Mouse (Mus musculus): ENCODE measurements around the gene Srgap3. TPM values are rescaled to one million over a fixed set of nuclear protein-coding genes. Genes with fewer than 3 reads are reported as not detected.

Gene Srgap3
- 4.9 and 5.1 TPM in 2 replicates for polyA plus RNA-seq (2015; fragmentation: Nextera tagmentation; extraction: Ambion mirVana)

GRCm38 (mm10) chr6:112946895-112947436 lies at the start of gene Srgap3:
Gene Srgap3 (minus strand): TSS chr6:112947266.
- no peaks in the 10 kb centered on the region for H3K27me3 ChIP-seq
- no peaks in the 10 kb centered on the region for H3K36me3 ChIP-seq
- peak; percentile 95 for ATAC-seq (replicated peaks; ENCODE audit: low FRiP score)
- H3K9me3 ChIP-seq (replicated peaks): no peaks in the 10 kb centered on the region
- H3K4me3 ChIP-seq (replicated peaks): peak within 1 kb of the TSS; percentile 56
- peak within 1 kb of the TSS; percentile 53 for H3K9ac ChIP-seq
- peaks cover 38% of the 10 kb centered on the region for H3K4me1 ChIP-seq
- WGBS: under 1% methylated on average over 31 of the region's 31 CpGs
- peak within 1 kb of the TSS; percentile 59 for H3K27ac ChIP-seq
- H3K4me2 ChIP-seq: peak within 1 kb of the TSS; percentile 84

GRCm38 (mm10) chr6:112995708-112996107 lies 48.6 kb upstream of the Srgap3 start:
- Histone ChIP-seq H3K9ac (no peak overlapping the region), H3K4me3 (replicated peaks) (no peak overlapping the region), H3K4me1 (peaks cover 1% of the 10 kb centered on the region; the same call in 1 of the 2 replicates), H3K27me3 (no peaks in the 10 kb centered on the region), H3K9me3 (replicated peaks) (no peaks in the 10 kb centered on the region), H3K4me2 (no peak overlapping the region), H3K27ac (no peak overlapping the region), H3K36me3 (no peaks in the 10 kb centered on the region)
- WGBS: 70% methylated on average over 1 of the region's 1 CpGs
- no peak for ATAC-seq (replicated peaks; ENCODE audit: low FRiP score)

GRCm38 (mm10) chr6:112990119-112990518 lies 43.1 kb upstream of the Srgap3 start:
- no peaks in the 10 kb centered on the region for H3K9me3 ChIP-seq (replicated peaks)
- H3K4me2 ChIP-seq: no peak overlapping the region
- H3K27ac ChIP-seq: no peak overlapping the region
- no peaks in the 10 kb centered on the region for H3K27me3 ChIP-seq
- H3K36me3 ChIP-seq: no peaks in the 10 kb centered on the region
- H3K9ac ChIP-seq: no peak overlapping the region
- WGBS: 61% methylated on average over 1 of the region's 1 CpGs
- ATAC-seq (replicated peaks; ENCODE audit: low FRiP score): no peak
- no peaks in the 10 kb centered on the region for H3K4me1 ChIP-seq
- no peak overlapping the region for H3K4me3 ChIP-seq (replicated peaks)

- H3K4me3 ChIP-seq (replicated peaks): no peak overlapping the region
- no peaks in the 10 kb centered on the region for H3K36me3 ChIP-seq
- H3K27me3 ChIP-seq: no peaks in the 10 kb centered on the region
- 0 out of 2 replicates have a peak, but pooled peaks cover 4% of the 10 kb centered on the region for H3K4me1 ChIP-seq
- ATAC-seq (replicated peaks; ENCODE audit: low FRiP score): no peak
- H3K9ac ChIP-seq: no peak overlapping the region
- no peaks in the 10 kb centered on the region for H3K9me3 ChIP-seq (replicated peaks)
- WGBS: 71% methylated on average over 9 of the region's 9 CpGs
- H3K27ac ChIP-seq: no peak overlapping the region
- no peak overlapping the region for H3K4me2 ChIP-seq
These were observed 38.6 kb upstream of the Srgap3 start for GRCm38 (mm10) chr6:112985362-112986314.

- H3K4me1 ChIP-seq: 0 out of 2 replicates have a peak, but pooled peaks cover 4% of the 10 kb centered on the region
- H3K27me3 ChIP-seq: no peaks in the 10 kb centered on the region
- no peaks in the 10 kb centered on the region for H3K9me3 ChIP-seq (replicated peaks)
- no peak overlapping the region for H3K4me2 ChIP-seq
- H3K9ac ChIP-seq: no peak overlapping the region
- H3K4me3 ChIP-seq (replicated peaks): no peak overlapping the region
- H3K27ac ChIP-seq: no peak overlapping the region
- no peak for ATAC-seq (replicated peaks; ENCODE audit: low FRiP score)
- no peaks in the 10 kb centered on the region for H3K36me3 ChIP-seq
- WGBS: 32% methylated on average over 7 of the region's 7 CpGs
These were observed 35.2 kb upstream of the Srgap3 start for GRCm38 (mm10) chr6:112982241-112982640.

GRCm38 (mm10) chr6:112978947-112979346 lies 31.9 kb upstream of the Srgap3 start:
- H3K4me3 ChIP-seq (replicated peaks): no peak overlapping the region
- H3K27ac ChIP-seq: no peak overlapping the region
- WGBS: 88% methylated on average over 3 of the region's 3 CpGs
- peaks cover 12% of the 10 kb centered on the region for H3K4me1 ChIP-seq
- H3K9ac ChIP-seq: no peak overlapping the region
- H3K4me2 ChIP-seq: no peak overlapping the region
- H3K27me3 ChIP-seq: no peaks in the 10 kb centered on the region
- H3K36me3 ChIP-seq: no peaks in the 10 kb centered on the region
- no peak for ATAC-seq (replicated peaks; ENCODE audit: low FRiP score)
- no peaks in the 10 kb centered on the region for H3K9me3 ChIP-seq (replicated peaks)

- Histone ChIP-seq H3K27me3 (no peaks in the 10 kb centered on the region), H3K4me2 (no peak overlapping the region), H3K9ac (no peak overlapping the region), H3K27ac (no peak overlapping the region), H3K4me3 (replicated peaks) (no peak overlapping the region), H3K36me3 (no peaks in the 10 kb centered on the region), H3K9me3 (replicated peaks) (no peaks in the 10 kb centered on the region), H3K4me1 (peaks cover 26% of the 10 kb centered on the region)
- ATAC-seq (replicated peaks; ENCODE audit: low FRiP score): no peak
- 85% methylated on average over 4 of the region's 4 CpGs for WGBS
These were observed 30.2 kb upstream of the Srgap3 start for GRCm38 (mm10) chr6:112977246-112977645.

GRCm38 (mm10) chr6:112976541-112976940 lies 29.5 kb upstream of the Srgap3 start:
- Histone ChIP-seq H3K36me3 (no peaks in the 10 kb centered on the region), H3K27me3 (no peaks in the 10 kb centered on the region), H3K27ac (no peak overlapping the region), H3K4me1 (peaks cover 27% of the 10 kb centered on the region), H3K4me2 (no peak overlapping the region), H3K9ac (no peak overlapping the region), H3K9me3 (replicated peaks) (no peaks in the 10 kb centered on the region), H3K4me3 (replicated peaks) (no peak overlapping the region)
- no peak for ATAC-seq (replicated peaks; ENCODE audit: low FRiP score)

GRCm38 (mm10) chr6:112976136-112976535 lies 29.1 kb upstream of the Srgap3 start:
- 83% methylated on average over 16 of the region's 16 CpGs for WGBS
- no peaks in the 10 kb centered on the region for H3K27me3 ChIP-seq
- no peak overlapping the region for H3K27ac ChIP-seq
- H3K4me1 ChIP-seq: peaks cover 27% of the 10 kb centered on the region
- H3K4me2 ChIP-seq: no peak overlapping the region
- H3K9ac ChIP-seq: no peak overlapping the region
- ATAC-seq (replicated peaks; ENCODE audit: low FRiP score): no peak
- H3K36me3 ChIP-seq: no peaks in the 10 kb centered on the region
- H3K4me3 ChIP-seq (replicated peaks): no peak overlapping the region
- H3K9me3 ChIP-seq (replicated peaks): no peaks in the 10 kb centered on the region

GRCm38 (mm10) chr6:112973786-112974720 lies 27.0 kb upstream of the Srgap3 start:
- Histone ChIP-seq H3K27me3 (no peaks in the 10 kb centered on the region), H3K9me3 (replicated peaks) (no peaks in the 10 kb centered on the region), H3K4me1 (peaks cover 27% of the 10 kb centered on the region), H3K27ac (no peak overlapping the region), H3K36me3 (no peaks in the 10 kb centered on the region), H3K4me3 (replicated peaks) (no peak overlapping the region), H3K9ac (no peak overlapping the region), H3K4me2 (no peak overlapping the region)
- ATAC-seq (replicated peaks; ENCODE audit: low FRiP score): no peak
- WGBS: 72% methylated on average over 19 of the region's 19 CpGs

- H3K9ac ChIP-seq: no peak overlapping the region
- H3K27me3 ChIP-seq: no peaks in the 10 kb centered on the region
- 38% methylated on average over 18 of the region's 18 CpGs for WGBS
- H3K27ac ChIP-seq: 0 out of 2 replicates have a peak overlapping the region, but pooled peaks have one; percentile 18
- peak overlapping the region; percentile 19; the same call in 1 of the 2 replicates for H3K4me2 ChIP-seq
- no peaks in the 10 kb centered on the region for H3K36me3 ChIP-seq
- H3K4me3 ChIP-seq (replicated peaks): no peak overlapping the region
- 0 out of 2 replicates have a peak, but pooled peaks cover 3% of the 10 kb centered on the region for H3K9me3 ChIP-seq (replicated peaks)
- H3K4me1 ChIP-seq: peaks cover 27% of the 10 kb centered on the region
- peak; percentile 47; the same call in 1 of the 2 replicates for ATAC-seq (replicated peaks; ENCODE audit: low FRiP score)
These were observed 26.0 kb upstream of the Srgap3 start for GRCm38 (mm10) chr6:112972858-112973631.
